Mouse (Mus musculus) heart, postnatal 0 days (tissue): ENCODE data around the gene Zdhhc21. TPM values are rescaled to one million over a fixed set of nuclear protein-coding genes. Genes with fewer than 3 reads are reported as not detected.
A peak's percentile ranks its signal among the peaks of the same experiment; 100 is the strongest.

Source experiments
- ATAC-seq: fragments of 200-750 bp; cut with Nextera tagmentation; 2 replicates; pipeline ENCODE4 v1.8.0; 2017; ENCODE audit warnings: low read depth, moderate number of reproducible peaks, moderate library complexity; ENCODE audit not compliant: insufficient read depth
- DNase-seq: peaks from one replicate; pipeline ENCODE4 v3.0.0-alpha.2; 2016; ENCODE audit warnings: low spot score
- H3K27ac ChIP-seq: fragments of 300-500 bp; sonication (generic); 2 replicates; pipeline ENCODE4 v1.5.1; 2014; ENCODE audit warnings: low read depth, mild to moderate bottlenecking
- H3K27me3 ChIP-seq: fragments of 300-500 bp; sonication (generic); 2 replicates; pipeline ENCODE4 v1.6.1; 2014; ENCODE audit warnings: low read length, mixed read lengths; ENCODE audit not compliant: control insufficient read depth, insufficient read depth
- H3K36me3 ChIP-seq: fragments of 300-500 bp; sonication (generic); replicated peaks from 2 replicates; pipeline ENCODE4 v1.6.1; 2014; ENCODE audit warnings: low read length, mixed read lengths; ENCODE audit not compliant: control insufficient read depth, insufficient read depth
- H3K4me1 ChIP-seq: fragments of 300-500 bp; sonication (generic); 2 replicates; pipeline ENCODE4 v1.6.1; 2014; ENCODE audit warnings: antibody characterized with exemption; ENCODE audit not compliant: control insufficient read depth, insufficient read depth
- H3K4me2 ChIP-seq: fragments of 300-500 bp; sonication (generic); 2 replicates; pipeline ENCODE4 v1.6.1; 2014; ENCODE audit warnings: low read depth, mild to moderate bottlenecking, low read length, moderate library complexity
- H3K4me3 ChIP-seq: fragments of 300-500 bp; sonication (generic); 2 replicates; pipeline ENCODE4 v1.5.1; 2014; ENCODE audit warnings: low read depth, low read length
- H3K9ac ChIP-seq: fragments of 300-500 bp; sonication (generic); replicated peaks from 2 replicates; pipeline ENCODE4 v1.6.1; 2014; ENCODE audit warnings: low read depth, low read length, mixed read lengths
- H3K9me3 ChIP-seq: fragments of 300-500 bp; sonication (generic); replicated peaks from 2 replicates; pipeline ENCODE4 v1.6.1; 2016; ENCODE audit warnings: low read length; ENCODE audit not compliant: control insufficient read depth
- CTCF ChIP-seq: IDR thresholded peaks from 2 replicates; pipeline ENCODE4 v1.5.1; 2016; ENCODE audit warnings: antibody characterized with exemption, control low read depth, low read depth
- EP300 ChIP-seq: IDR thresholded peaks from 2 replicates; pipeline ENCODE4 v1.6.1; 2016; ENCODE audit warnings: antibody characterized with exemption, low read depth
- WGBS: fragments of 180-500 bp; shearing (Covaris S2); extraction: QIAGEN DNeasy Blood & Tissue Kit; methylation state at CpG from one replicate; pipeline ENCODE4 v1.1.7; 2014; 5-methylcytosine and 5-hydroxymethylcytosine counted together
- polyA plus RNA-seq: library from polyadenylated mRNA; unstranded; fragments of >200 nt; fragmentation: Nextera tagmentation; extraction: Ambion mirVana; gene quantifications from 2 replicates; pipeline ENCODE4 v1.2.1, GENCODE M21; 2015
- total RNA-seq: library from RNA; depleted of rRNA; stranded (reverse); fragments of >200 nt; gene quantifications from 2 replicates; pipeline ENCODE4 v1.2.3, GENCODE M21; 2014; ENCODE audit warnings: low replicate concordance; rRNA removed

Gene Zdhhc21
- total and polyA plus RNA-seq, 2 experiments from 2014 or later: 5.4 to 32.1 TPM

DNA sequence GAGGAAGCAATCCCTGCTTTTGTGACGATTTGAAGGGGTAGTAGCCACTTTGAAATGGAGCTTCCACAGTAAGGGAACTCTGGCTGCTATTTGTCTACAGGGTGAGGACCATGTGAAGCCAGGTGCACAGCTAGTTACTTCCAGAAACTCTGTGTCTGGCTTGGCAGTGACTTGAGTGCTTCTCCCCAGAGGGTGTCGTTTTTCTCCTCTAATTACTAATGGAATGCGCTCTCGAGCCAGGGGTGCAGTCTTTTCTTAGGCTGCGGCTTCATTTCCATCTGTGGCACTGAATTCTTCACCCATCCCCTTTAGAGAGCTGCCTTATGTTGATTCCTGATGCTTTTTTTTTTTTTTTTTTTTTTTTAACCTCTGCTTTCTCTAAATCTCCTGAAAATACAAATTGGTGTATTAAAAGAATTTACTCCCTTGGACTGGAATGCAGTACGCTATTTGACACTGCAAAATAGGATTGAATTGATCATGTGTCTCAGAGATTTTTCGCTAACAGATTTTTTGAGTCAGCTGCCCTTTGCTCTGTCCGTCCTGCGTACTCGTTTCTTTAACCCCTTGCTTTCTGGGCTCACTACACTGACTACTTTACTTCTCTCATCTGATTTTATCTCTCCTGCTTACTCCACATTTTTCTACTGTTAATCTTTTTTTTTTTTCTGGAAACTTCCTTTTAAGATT lies 97.2 kb downstream of the Zdhhc21 start:
- no peak for ATAC-seq

DNA sequence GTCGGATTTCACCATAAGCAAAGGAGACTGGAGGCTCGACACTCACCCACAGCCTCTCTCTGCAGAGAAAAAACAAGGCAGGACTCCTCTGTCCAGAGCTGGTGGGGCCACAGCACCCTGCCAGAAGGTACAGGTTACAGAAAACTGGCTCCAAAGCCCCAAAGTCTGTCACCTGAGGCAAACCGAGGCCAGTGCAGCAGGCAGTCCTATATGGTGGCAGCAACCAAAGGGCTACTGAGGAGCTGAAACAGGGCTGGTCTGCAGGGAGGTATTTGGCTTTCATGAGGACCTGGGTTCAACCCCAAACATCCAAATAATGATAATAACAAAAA lies 103.5 kb downstream of the Zdhhc21 start:
- DNase-seq: no peak
- Histone ChIP-seq H3K36me3 (no peaks in the 10 kb centered on the region), H3K9ac (no peak overlapping the region), H3K4me2 (no peak overlapping the region), H3K4me3 (no peak overlapping the region), H3K27ac (no peak overlapping the region), H3K4me1 (no peaks in the 10 kb centered on the region), H3K9me3 (no peaks in the 10 kb centered on the region), H3K27me3 (no peaks in the 10 kb centered on the region)
- TF ChIP-seq EP300 (no peak), CTCF (no peak)
- no peak for ATAC-seq
- 48% methylated on average over 3 of the region's 3 CpGs for WGBS

More for the DNA sequence above, 97.2 kb downstream of the Zdhhc21 start:
- Histone ChIP-seq H3K4me3 (no peak overlapping the region), H3K36me3 (no peaks in the 10 kb centered on the region), H3K9me3 (no peaks in the 10 kb centered on the region), H3K4me1 (0 out of 2 replicates have a peak, but pooled peaks cover 3% of the 10 kb centered on the region), H3K27me3 (no peaks in the 10 kb centered on the region), H3K4me2 (peak overlapping the region; percentile 4; the same call in 1 of the 2 replicates), H3K27ac (no peak overlapping the region), H3K9ac (no peak overlapping the region)
- DNase-seq: peak; percentile 24
- no peak for TF ChIP-seq CTCF
- no peak for TF ChIP-seq EP300
- WGBS: 15% methylated on average over 10 of the region's 10 CpGs

DNA sequence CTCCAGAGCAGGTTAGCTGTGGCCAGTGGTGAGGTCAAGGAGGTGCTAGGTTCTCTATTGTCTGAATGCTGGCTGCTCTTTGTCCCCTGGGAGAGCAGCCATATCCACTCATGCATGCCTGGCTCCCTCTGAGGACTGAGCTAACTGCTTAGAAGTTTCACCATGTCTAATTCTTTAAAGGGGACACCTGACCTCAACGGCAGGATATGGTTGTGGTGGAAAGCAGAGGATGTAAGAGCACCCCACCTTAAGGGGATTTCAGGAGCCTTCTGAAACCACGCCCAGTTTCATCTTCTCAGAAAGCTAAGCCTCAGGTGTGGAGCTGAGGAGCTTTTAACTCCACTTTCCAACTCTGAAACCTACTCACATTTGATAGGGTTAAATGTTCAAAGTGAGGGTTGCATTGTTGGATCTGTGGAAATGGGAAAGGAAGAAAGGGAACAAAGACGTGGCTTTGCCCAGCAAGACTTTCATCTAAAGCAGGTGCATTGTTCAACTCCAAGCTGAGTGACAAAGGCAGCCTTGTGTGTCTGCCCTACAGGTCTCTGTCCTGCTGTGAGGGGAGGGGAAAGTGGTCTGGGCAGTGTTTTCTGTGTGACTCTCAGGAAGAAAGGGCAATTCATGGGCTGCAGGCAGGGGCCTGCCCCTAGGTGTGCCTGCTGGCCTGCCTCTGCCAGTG lies 104.0 kb downstream of the Zdhhc21 start:
- H3K4me1 ChIP-seq: no peaks in the 10 kb centered on the region
- DNase-seq (no peak), ATAC-seq (no peak)
- no peaks in the 10 kb centered on the region for H3K36me3 ChIP-seq
- TF ChIP-seq CTCF: no peak
- no peaks in the 10 kb centered on the region for H3K9me3 ChIP-seq
- no peak overlapping the region for H3K9ac ChIP-seq
- WGBS: 63% methylated on average over 3 of the region's 3 CpGs
- H3K4me3 ChIP-seq: no peak overlapping the region
- no peak overlapping the region for H3K27ac ChIP-seq
- no peak overlapping the region for H3K4me2 ChIP-seq
- no peaks in the 10 kb centered on the region for H3K27me3 ChIP-seq

Other genes starting within 250 kb of the Zdhhc21 start
- gene Nfib, start 154.2 kb downstream of the Zdhhc21 start, total RNA-seq: 74.4 and 82.0 TPM in 2 replicates
- 43.1 and 44.0 TPM in 2 replicates for gene Nfib, start 154.2 kb downstream of the Zdhhc21 start, polyA plus RNA-seq
- not detected in 2 replicates for gene Cer1, start 25.2 kb upstream of the Zdhhc21 start, total RNA-seq
- not detected in 2 replicates for gene Cer1, start 25.2 kb upstream of the Zdhhc21 start, polyA plus RNA-seq
- 8.9 and 10.3 TPM in 2 replicates for gene Frem1, start 192.4 kb upstream of the Zdhhc21 start, total RNA-seq
- gene Frem1, start 192.4 kb upstream of the Zdhhc21 start, polyA plus RNA-seq: 1.1 TPM in 2 replicates